Mouse (Mus musculus) MEL (cell line): ENCODE data around the gene Lmnb2. TPM values are rescaled to one million over a fixed set of nuclear protein-coding genes. Genes with fewer than 3 reads are reported as not detected.
A peak's percentile ranks its signal among the peaks of the same experiment; 100 is the strongest.

Experiments used
- DNase-seq: peaks from one replicate; pipeline ENCODE4 v3.0.0; 2011; ENCODE audit warnings: low read depth, low spot score
- H3K27ac ChIP-seq: 2 replicates; pipeline ENCODE4 v1.5.1; 2012; ENCODE audit warnings: low read depth, mild to moderate bottlenecking, control low read depth, low read length, moderate library complexity; ENCODE audit not compliant: control insufficient read depth
- H3K27me3 ChIP-seq, 2 experiments: fragments of 150-350 bp in 1 of 2; sonication (generic) in 1 of 2; 2 replicates each; pipeline ENCODE4 v1.6.1; 2012; ENCODE audit warnings: low read length in 2 of 2, mild to moderate bottlenecking in 2 of 2, improper control_type of control experiment in 1 of 2, moderate library complexity in 1 of 2; ENCODE audit not compliant: insufficient read depth in 2 of 2, control insufficient read depth in 1 of 2
- H3K36me3 ChIP-seq, 2 experiments: 2 replicates each; pipeline ENCODE4 v1.6.1; 2012 to 2014; ENCODE audit warnings: low read length in 2 of 2, improper control_type of control experiment in 1 of 2, inconsistent platforms in 1 of 2, mild to moderate bottlenecking in 1 of 2; ENCODE audit not compliant: insufficient read depth in 2 of 2, control insufficient read depth in 1 of 2
- H3K4me1 ChIP-seq, 2 experiments: fragments of 150-350 bp in 1 of 2; sonication (generic) in 1 of 2; 2 replicates each; pipeline ENCODE4 v1.6.1; 2012; ENCODE audit warnings: low read length in 2 of 2, improper control_type of control experiment in 1 of 2, mild to moderate bottlenecking in 1 of 2; ENCODE audit not compliant: insufficient read depth in 2 of 2, control insufficient read depth in 1 of 2
- H3K4me3 ChIP-seq, 2 experiments: fragments of 150-350 bp in 1 of 2; sonication (generic) in 1 of 2; 2 replicates each; pipeline ENCODE4 v1.5.1; 2012; ENCODE audit warnings: low read depth in 2 of 2, low read length in 2 of 2, mild to moderate bottlenecking in 2 of 2, moderate library complexity in 2 of 2, control low read depth in 1 of 2, improper control_type of control experiment in 1 of 2; ENCODE audit not compliant: control insufficient read depth in 1 of 2, insufficient read depth in 1 of 2
- H3K79me2 ChIP-seq: 2 replicates; pipeline ENCODE4 v1.6.1; 2012; ENCODE audit warnings: mild to moderate bottlenecking, low read length, moderate library complexity; ENCODE audit not compliant: control insufficient read depth, poor library complexity, insufficient read depth
- H3K9ac ChIP-seq: 2 replicates; pipeline ENCODE4 v1.6.1; 2012; ENCODE audit warnings: low read depth, mild to moderate bottlenecking, control low read depth, low read length, moderate library complexity; ENCODE audit not compliant: control insufficient read depth, poor library complexity, severe bottlenecking
- H3K9me3 ChIP-seq: fragments of 150-350 bp; sonication (generic); replicated peaks from 2 replicates; pipeline ENCODE4 v1.6.1; 2012; ENCODE audit warnings: mild to moderate bottlenecking, low read length, improper control_type of control experiment, moderate library complexity; ENCODE audit not compliant: insufficient read depth
- CHD2 ChIP-seq: IDR thresholded peaks from 2 replicates; pipeline ENCODE4 v1.6.1; 2011; ENCODE audit warnings: low read length, improper control_type of control experiment
- ELF1 ChIP-seq: IDR thresholded peaks from 2 replicates; pipeline ENCODE4 v1.6.1; 2014; ENCODE audit warnings: low read depth, mild to moderate bottlenecking, inconsistent platforms, low read length, improper control_type of control experiment, moderate library complexity
- EP300 ChIP-seq, 2 experiments: IDR thresholded peaks; 2 replicates each; pipeline ENCODE4 v1.6.1; 2011; ENCODE audit warnings: improper control_type of control experiment in 2 of 2, low read length in 2 of 2, low read depth in 1 of 2, mild to moderate bottlenecking in 1 of 2
- ETS1 ChIP-seq: IDR thresholded peaks from 2 replicates; pipeline ENCODE4 v1.6.1; 2012; ENCODE audit warnings: low read depth, mild to moderate bottlenecking, inconsistent platforms, low read length, improper control_type of control experiment, moderate library complexity
- HCFC1 ChIP-seq: IDR thresholded peaks from 2 replicates; pipeline ENCODE4 v1.6.1; 2012; ENCODE audit warnings: low read depth, mild to moderate bottlenecking, inconsistent platforms, low read length, improper control_type of control experiment, moderate library complexity
- JUND ChIP-seq: IDR thresholded peaks from 2 replicates; pipeline ENCODE4 v1.6.1; 2011; ENCODE audit warnings: low read depth, mild to moderate bottlenecking, improper control_type of control experiment, low read length
- KAT2A ChIP-seq: conservative IDR thresholded peaks from 2 replicates; pipeline ENCODE4 v1.6.1; 2012; ENCODE audit warnings: low read depth, low read length, improper control_type of control experiment, inconsistent platforms
- MAFK ChIP-seq: IDR thresholded peaks from 2 replicates; pipeline ENCODE4 v1.6.1; 2011; ENCODE audit warnings: low read depth, mild to moderate bottlenecking, low read length, improper control_type of control experiment, borderline replicate concordance
- MAZ ChIP-seq: IDR thresholded peaks from 2 replicates; pipeline ENCODE4 v1.6.1; 2012; ENCODE audit warnings: low read depth, mild to moderate bottlenecking, inconsistent platforms, low read length, improper control_type of control experiment
- MEF2A ChIP-seq: IDR thresholded peaks from 2 replicates; pipeline ENCODE4 v1.6.1; 2014; ENCODE audit warnings: low read depth, mild to moderate bottlenecking, inconsistent platforms, low read length, improper control_type of control experiment; ENCODE audit not compliant: poor library complexity, insufficient replicate concordance, severe bottlenecking; ENCODE audit errors: extremely low read depth
- MXI1 ChIP-seq: IDR thresholded peaks from 2 replicates; pipeline ENCODE4 v1.6.1; 2011; ENCODE audit warnings: mild to moderate bottlenecking, low read depth, low read length, improper control_type of control experiment
- MYC ChIP-seq: IDR thresholded peaks from 2 replicates; pipeline ENCODE4 v1.6.1; 2011; ENCODE audit warnings: low read depth, mild to moderate bottlenecking, low read length, improper control_type of control experiment, moderate library complexity
- NELFE ChIP-seq: IDR thresholded peaks from 2 replicates; pipeline ENCODE4 v1.6.1; 2011; ENCODE audit warnings: low read depth, low read length, improper control_type of control experiment
- POLR2A ChIP-seq, 2 experiments: IDR thresholded peaks; 2 replicates each; pipeline ENCODE4 v1.6.1; 2011 to 2012; ENCODE audit warnings: low read length in 2 of 2, mild to moderate bottlenecking in 2 of 2, control low read depth in 1 of 2, improper control_type of control experiment in 1 of 2, low read depth in 1 of 2, moderate library complexity in 1 of 2; ENCODE audit not compliant: control insufficient read depth in 1 of 2, insufficient read depth in 1 of 2, poor library complexity in 1 of 2
- POLR2AphosphoS5 ChIP-seq: IDR thresholded peaks from 2 replicates; pipeline ENCODE4 v1.6.1; 2012; ENCODE audit warnings: low read depth, borderline replicate concordance, mild to moderate bottlenecking, inconsistent platforms, low read length, moderate library complexity, mixed read lengths
- RAD21 ChIP-seq: IDR thresholded peaks from 2 replicates; pipeline ENCODE4 v1.6.1; 2011; ENCODE audit warnings: mild to moderate bottlenecking, low read depth, low read length, improper control_type of control experiment
- SIN3A ChIP-seq: IDR thresholded peaks from 2 replicates; pipeline ENCODE4 v1.6.1; 2012; ENCODE audit warnings: low read length, improper control_type of control experiment, inconsistent platforms
- USF2 ChIP-seq, 2 experiments: IDR thresholded peaks; 2 replicates each; pipeline ENCODE4 v1.6.1; 2011 to 2012; ENCODE audit warnings: improper control_type of control experiment in 2 of 2, low read length in 2 of 2, borderline replicate concordance in 1 of 2, inconsistent platforms in 1 of 2, low read depth in 1 of 2, mild to moderate bottlenecking in 1 of 2; ENCODE audit not compliant: insufficient read depth in 1 of 2
- ZC3H11A ChIP-seq: IDR thresholded peaks from 2 replicates; pipeline ENCODE4 v1.6.1; 2012; ENCODE audit warnings: low read depth, mild to moderate bottlenecking, inconsistent platforms, low read length, improper control_type of control experiment
- polyA plus RNA-seq, 2 experiments: library from polyadenylated mRNA; stranded (reverse) in 1 of 2; unstranded in 1 of 2; fragments of >175 nt in 1 of 2; fragments of >200 nt in 1 of 2; gene quantifications; 2 replicates each; pipeline versions ENCODE4 v1.2.1 to v1.2.4; 2012; ENCODE audit warnings: low replicate concordance in 2 of 2, low read depth in 1 of 2; ENCODE audit not compliant: insufficient read length in 2 of 2, insufficient read depth in 1 of 2, missing spikeins in 1 of 2
- total RNA-seq: library from RNA; depleted of rRNA; stranded (reverse); fragments of 300-350 nt; gene quantifications from 2 replicates; pipeline ENCODE4 v1.2.3, GENCODE M21; 2012

The Lmnb2 gene
- total and polyA plus RNA-seq, 3 experiments, result 29.9 to 32.8 TPM; not detected in 1

- H3K4me1 ChIP-seq, result peaks cover 7 to 38% of the 10 kb centered on the region in 2 experiments
Observed at GRCm38 (mm10) chr10:80935698-80936097, 17.7 kb upstream of the Lmnb2 start.

GRCm38 (mm10) chr10:80935241-80935640, 17.2 kb upstream of the Lmnb2 start:
- DNase-seq, result peak; percentile 61
- Histone ChIP-seq H3K27ac (no peak overlapping the region), H3K4me3 (0 out of 4 replicates have a peak overlapping the region, but pooled peaks of 1 of the 2 experiments have one; percentile 5), H3K36me3 (peaks cover 0 to 11% of the 10 kb centered on the region in 2 experiments; a peak in 2 of 4 replicates), H3K4me1 (peaks cover 7 to 38% of the 10 kb centered on the region in 2 experiments)
- no peak for TF ChIP-seq HCFC1
- TF ChIP-seq KAT2A, result no peak
- no peak for TF ChIP-seq ETS1
- no peak for TF ChIP-seq POLR2AphosphoS5
- no peak for TF ChIP-seq USF2 (IDR thresholded peaks at IDR 0.05; ENCODE audit: borderline replicate concordance in 1 of 2, insufficient read depth in 1 of 2, low read depth in 1 of 2, low read length in 2 of 2)
- no peak for TF ChIP-seq MAZ
- peak in 1 of 2 experiments; percentile 12; a peak in 1 of 4 replicates for TF ChIP-seq POLR2A (IDR thresholded peaks at IDR 0.05; ENCODE audit: control insufficient read depth in 1 of 2, insufficient read depth in 1 of 2, low read depth in 1 of 2, low read length in 2 of 2, poor library complexity in 1 of 2)
- no peak for TF ChIP-seq MEF2A
- TF ChIP-seq EP300 (IDR thresholded peaks at IDR 0.05; ENCODE audit: low read depth in 1 of 2, low read length in 2 of 2), result no peak
- no peak for TF ChIP-seq MAFK
- no peak for TF ChIP-seq ZC3H11A
- no peak for TF ChIP-seq NELFE
- no peak for TF ChIP-seq RAD21
- 0 out of 2 replicates have a peak, but pooled peaks have one; percentile 8 for TF ChIP-seq SIN3A
- no peak for TF ChIP-seq MXI1
- TF ChIP-seq JUND, result no peak
- TF ChIP-seq, all 39 proteins: peak for 2
- Histone ChIP-seq H3K9ac (0 out of 2 replicates have a peak overlapping the region, but pooled peaks have one; percentile 15), H3K9me3 (no peaks in the 10 kb centered on the region), H3K27me3 (no peaks in the 10 kb centered on the region), H3K79me2 (peaks cover 11% of the 10 kb centered on the region)

More at GRCm38 (mm10) chr10:80935698-80936097, 17.7 kb upstream of the Lmnb2 start:
- Histone ChIP-seq H3K9me3 (no peaks in the 10 kb centered on the region), H3K9ac (no peak overlapping the region), H3K27me3 (no peaks in the 10 kb centered on the region), H3K27ac (no peak overlapping the region), H3K4me3 (no peak overlapping the region), H3K36me3 (peaks cover 0 to 11% of the 10 kb centered on the region in 2 experiments; a peak in 2 of 4 replicates), H3K79me2 (peaks cover 6% of the 10 kb centered on the region)
- TF ChIP-seq POLR2A (IDR thresholded peaks at IDR 0.05; ENCODE audit: control insufficient read depth in 1 of 2, insufficient read depth in 1 of 2, low read depth in 1 of 2, low read length in 2 of 2, poor library complexity in 1 of 2), result no peak
- no peak for TF ChIP-seq NELFE
- TF ChIP-seq SIN3A, result 0 out of 2 replicates have a peak, but pooled peaks have one; percentile 5
- no peak for TF ChIP-seq CHD2
- TF ChIP-seq ZC3H11A, result no peak
- no peak for TF ChIP-seq MYC
- TF ChIP-seq ELF1, result no peak
- no peak for TF ChIP-seq JUND
- no peak for DNase-seq
